Mouse (Mus musculus): ENCODE measurements around the gene Nudt21.
A peak's percentile ranks its signal among the peaks of the same experiment; 100 is the strongest.

The Nudt21 gene

DNA sequence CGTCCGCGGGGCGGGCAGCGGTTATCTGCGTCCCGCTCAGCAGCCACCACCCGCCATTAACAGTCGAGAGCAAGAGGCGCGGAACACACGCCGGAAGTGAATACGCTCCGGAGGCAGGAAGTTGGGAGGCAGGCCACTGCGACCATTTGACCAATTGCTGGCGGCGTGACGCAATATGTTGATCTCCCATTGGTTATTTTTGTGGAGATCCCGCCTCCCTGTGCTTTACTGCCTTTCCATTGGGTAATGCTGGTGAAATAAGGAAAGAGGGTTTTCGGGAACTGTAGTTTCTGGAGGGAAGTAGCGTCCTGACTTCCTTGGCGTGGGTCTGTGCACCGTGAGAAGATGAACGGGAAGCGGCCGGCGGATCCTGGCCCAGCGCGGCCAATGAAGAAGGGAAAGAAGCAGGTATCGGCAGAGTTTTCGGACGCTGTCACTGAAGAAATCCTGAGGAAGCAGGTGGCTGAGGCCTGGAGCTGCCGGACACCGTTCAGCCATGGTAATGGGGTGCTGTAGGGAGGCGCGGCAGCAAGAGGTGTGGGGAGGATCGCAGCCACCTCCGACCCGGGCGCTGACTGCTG, at the start of gene Nudt21, which contains the start of gene Ogfod1:
Gene Nudt21 (minus strand): TSS at position 88 of the 581 bp plus-strand sequence.
Gene Ogfod1 (plus strand): TSS at position 255 of the 581 bp plus-strand sequence.
- peak; percentile 100 for DNase-seq (ENCODE audit: low read depth)

DNA sequence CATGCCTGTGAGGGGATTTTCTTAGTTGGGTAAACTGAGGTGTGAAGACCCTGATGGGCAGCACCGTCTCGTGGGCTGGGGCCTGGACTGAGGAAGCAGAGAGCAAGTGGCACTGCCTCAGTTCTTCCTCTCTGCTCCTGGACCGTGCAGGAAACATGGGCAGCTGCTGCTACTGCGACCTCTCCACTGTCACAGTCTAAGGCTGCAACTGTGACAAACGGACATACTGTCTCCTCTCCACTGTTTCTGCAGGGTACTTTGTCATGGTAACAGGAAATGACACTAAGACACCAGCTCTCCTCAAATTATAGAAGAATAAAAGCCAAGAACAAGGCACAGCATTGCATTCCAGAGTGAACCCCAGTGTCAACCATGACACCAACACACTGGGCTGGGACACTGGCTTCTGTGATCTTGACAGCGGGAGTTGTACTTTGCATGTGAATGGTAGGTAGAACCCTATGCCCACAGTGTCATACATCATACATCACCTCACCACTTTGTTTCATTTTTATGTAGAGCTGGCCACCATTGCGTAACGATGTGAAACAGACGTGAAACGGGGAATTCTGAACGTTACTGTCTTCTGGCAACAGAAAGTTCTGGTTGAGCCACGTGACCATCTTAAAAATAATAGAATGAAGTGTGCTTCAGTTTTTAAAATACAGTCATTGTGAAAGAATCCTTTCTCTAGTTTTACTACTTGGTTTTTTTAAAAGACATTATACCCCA, 39.8 kb upstream of the Nudt21 start:
- DNase-seq (ENCODE audit: low read depth), result peak; percentile 23

DNA sequence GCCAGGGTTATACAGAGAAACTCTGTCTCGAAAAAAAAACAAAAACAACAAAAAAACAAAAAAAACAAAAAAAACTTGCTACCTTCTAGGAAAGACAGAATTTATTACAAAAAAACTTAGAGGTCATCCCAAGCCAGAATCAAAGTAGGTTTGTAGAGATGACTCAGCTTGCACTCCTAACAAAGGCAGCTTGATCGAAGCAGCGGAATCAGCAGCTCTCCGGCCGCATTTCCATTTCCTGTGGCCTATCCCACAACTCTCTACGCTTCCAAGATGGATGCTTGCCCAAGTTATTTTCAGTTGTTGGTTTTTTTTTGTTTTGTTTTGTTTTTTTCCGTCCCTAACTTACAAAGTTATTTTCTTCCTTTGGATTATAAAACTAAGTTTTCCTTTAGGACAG, 32.0 kb upstream of the Nudt21 start:
- no peak for DNase-seq (ENCODE audit: low read depth)

DNA sequence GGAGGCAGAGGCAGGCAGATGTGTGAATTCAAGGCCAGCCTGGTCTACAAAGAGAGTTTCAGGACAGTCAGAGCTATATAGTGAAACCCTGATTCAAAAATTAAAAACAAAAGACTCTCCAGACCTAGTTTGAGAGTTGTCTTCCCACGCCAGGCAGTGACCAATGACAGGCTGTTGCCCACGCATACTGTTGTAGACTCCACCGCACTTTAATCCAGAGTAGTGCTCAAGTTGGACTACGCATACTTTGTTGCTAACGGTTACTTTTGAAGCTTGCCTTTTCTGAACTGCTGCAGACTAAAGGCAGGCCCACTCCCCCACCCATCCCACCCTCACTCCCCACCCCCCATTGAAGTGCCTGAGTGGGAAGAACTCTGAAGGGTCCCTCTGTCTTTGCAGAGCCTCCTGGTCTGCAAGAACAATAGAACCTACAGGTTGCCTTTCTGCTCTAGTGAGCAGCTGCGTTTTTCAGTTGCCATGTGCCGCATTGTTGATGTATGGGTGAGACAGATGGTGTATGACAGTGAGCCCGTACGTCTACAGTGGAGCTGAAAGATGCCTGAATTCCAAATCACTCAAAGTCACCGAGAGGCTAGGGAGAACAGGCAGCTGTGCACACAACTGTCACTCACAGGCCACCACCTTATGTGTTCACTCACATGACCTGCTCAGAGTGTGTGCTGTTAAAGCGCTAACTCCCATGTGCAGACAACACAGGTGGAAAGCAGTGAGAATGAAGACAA, 29.5 kb upstream of the Nudt21 start:
- no peak for DNase-seq (ENCODE audit: low read depth)

DNA sequence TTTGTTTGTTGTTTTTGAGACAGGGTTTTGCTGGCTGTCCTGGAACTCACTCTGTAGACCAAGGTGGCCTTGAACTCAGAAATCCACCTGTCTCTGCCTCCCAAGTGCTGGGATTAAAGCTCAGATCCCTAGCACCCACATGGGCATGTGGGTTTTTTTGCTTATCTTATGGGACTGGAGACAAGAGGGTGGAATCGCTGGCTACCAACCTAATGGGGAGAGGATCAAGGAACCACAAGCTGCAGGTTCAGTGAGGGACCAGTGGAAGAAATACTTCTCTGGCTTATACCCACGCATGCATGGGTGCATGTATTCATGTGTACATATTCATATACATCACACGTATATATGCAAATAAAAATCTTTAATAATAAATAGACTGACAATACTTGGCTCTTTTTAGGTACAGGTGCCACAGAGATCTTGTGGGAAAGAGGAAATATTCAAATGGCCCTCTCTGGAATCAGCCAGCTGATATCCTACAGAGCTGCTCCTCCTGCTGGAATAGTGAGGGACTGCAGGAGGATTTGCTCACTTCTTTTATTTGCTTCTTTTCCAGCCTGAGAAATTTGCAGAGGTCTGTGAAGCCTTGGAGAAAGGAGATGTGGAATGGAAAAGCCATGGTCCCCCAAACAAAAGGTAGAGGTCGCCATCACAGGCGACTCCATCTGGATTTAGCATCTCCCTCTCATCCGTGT, 20.5 kb upstream of the Nudt21 start:
- DNase-seq (ENCODE audit: low read depth), result peak; percentile 60

DNA sequence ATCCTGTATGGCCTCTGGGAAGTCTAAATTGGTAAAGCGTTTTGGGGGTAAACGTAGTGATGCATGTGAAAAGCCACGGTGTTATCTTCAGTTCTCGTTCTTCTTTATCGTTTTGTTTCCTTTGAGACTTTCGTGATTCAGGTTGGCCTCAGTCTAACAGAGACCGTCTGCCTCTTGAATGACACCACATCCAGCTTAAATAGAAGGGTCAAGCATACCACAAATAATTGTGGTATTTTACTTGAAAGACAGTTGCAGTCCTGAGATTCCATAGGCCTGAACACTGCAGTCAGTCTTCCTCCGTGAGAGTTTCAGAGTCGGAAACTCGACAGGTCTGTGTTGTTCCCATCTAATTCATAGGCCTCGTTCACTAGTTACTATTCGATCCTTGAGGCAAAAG, 15.9 kb upstream of the Nudt21 start:
- no peak for DNase-seq (ENCODE audit: low read depth)

DNA sequence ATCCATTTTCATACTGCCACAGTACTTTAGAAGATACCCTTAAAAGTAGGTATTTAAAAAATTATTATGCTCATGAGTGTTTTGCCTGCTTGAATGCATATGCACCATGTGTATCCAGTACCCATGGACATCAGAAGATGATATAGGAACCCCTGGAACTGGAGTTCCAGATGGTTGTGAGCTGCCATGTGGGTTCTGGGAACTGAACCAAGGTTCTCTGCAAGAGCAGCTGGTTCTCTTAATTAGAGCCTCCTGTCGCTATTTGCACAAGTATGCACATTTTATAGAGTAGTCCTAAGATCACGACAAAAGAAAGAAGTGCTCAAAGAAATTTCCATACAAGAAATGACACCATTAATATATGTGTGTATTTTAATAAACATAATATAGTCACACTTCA, 11.0 kb upstream of the Nudt21 start:
- no peak for DNase-seq (ENCODE audit: low read depth)

DNA sequence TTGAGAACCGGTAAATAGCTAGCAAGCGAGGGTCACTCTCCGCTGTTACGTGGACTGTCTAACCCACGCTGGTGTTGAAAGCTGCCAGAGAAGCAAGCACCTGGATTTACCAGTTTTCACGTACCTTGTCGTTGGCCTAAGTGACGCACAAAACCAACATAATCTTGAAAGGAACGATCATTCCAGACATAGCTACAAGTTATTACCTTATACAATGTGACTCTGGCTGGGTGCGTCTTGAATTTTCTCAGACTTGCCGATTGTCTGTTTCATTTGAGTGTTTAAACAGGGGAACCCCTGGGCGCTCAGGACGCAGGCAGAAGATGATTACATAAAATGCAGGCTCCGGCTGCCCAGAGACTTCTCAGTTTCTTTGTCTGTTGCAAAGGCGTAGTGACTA, 975 bp upstream of the Nudt21 start:
- DNase-seq (ENCODE audit: low read depth), result peak; percentile 47

DNA sequence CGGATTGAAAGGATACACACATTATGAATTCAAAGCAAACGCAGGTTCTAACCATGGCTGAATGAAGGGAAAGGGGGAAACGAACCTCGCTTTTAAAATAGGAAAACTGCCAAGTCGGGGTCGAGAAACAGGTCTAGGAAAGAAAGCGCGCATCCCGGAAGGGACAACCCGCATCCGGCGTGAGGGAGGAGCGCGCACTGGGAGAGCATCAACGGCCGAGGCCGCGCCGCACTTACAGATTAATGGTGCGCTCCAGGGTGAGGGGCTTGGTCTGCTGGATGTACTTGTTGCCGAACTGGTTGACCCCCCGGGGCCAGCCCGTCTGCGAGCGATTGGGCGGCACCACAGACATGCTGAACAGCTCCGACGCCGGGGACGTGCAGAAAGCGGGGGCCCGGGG, 290 bp downstream of the Nudt21 start:
- DNase-seq (ENCODE audit: low read depth), result peak; percentile 81

DNA sequence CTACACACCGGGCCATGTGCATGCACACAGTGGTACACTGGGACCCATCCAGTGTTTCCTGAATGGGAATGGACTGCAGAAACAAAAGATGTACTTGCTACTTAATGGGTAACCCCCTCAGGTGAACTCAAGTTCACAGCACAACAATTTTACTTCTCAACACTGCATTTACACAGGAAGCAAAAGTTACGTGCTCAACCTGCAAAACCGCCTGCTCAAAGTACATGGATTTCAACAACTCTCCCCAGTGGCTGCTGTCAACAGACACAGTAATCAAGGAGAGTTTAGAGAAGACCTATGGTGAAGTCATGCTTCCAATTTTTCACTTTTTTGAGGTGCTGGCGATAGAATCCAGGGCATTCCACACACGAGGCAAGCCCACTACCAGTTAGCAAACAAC, 1.6 kb downstream of the Nudt21 start:
- DNase-seq (ENCODE audit: low read depth), result peak; percentile 22

DNA sequence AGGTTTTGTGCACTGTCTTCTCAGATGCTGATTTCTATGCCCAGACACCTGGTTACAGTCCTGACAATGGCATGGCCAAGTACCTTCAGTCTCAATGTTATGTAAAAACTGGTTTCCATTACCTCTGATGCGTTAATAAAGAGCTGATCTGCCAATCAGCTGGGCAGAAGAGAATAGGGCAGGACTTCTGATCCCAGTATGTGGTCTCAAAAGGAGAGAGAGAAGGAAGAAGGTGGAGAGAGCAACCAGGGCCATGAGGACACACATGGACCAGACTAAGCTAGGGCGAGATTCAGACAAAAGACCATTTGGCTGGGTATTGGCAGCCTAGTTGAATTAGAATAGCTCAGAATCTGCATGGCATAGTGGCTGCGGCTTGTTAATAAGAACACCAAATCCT, 3.2 kb downstream of the Nudt21 start:
- no peak for DNase-seq (ENCODE audit: low read depth)

DNA sequence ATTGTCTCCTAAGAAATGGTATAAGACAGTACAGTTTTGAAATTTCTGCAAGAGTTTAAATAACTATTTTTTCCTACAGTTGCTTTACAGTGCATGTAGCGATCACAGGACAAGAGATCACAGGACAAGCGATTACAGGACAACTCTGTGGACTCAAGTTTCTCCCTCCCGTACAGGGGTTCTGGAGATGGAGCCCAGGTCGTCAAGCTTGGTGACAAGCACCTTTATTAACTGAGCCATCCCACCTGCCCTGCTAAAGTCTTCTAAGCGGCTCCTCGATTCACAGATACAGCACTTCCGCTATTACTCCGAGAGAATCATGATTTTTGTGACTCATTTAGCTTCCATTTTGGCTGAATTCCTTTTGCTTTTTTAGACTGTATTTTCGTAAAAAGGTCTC, 7.1 kb downstream of the Nudt21 start:
- DNase-seq (ENCODE audit: low read depth), result no peak

DNA sequence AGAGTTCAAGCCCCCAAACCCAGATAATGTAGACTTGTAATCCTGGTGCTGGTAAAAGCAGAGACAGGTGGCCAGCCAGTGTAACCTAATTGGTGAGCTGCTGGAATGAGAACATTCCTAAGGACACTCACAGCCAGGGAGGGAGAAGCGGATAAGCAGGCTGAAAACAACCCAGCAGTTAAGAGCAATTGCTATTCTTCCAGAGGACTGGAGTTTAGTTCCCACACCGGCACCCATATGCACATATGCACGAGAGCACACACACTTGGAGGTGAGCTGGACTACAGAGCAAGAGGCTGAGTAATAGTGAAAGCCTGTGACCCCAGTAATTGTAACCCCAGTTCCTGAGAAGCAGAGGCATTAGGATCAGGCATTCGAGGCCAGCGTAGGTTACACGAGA, 12.9 kb downstream of the Nudt21 start:
- DNase-seq (ENCODE audit: low read depth), result no peak

DNA sequence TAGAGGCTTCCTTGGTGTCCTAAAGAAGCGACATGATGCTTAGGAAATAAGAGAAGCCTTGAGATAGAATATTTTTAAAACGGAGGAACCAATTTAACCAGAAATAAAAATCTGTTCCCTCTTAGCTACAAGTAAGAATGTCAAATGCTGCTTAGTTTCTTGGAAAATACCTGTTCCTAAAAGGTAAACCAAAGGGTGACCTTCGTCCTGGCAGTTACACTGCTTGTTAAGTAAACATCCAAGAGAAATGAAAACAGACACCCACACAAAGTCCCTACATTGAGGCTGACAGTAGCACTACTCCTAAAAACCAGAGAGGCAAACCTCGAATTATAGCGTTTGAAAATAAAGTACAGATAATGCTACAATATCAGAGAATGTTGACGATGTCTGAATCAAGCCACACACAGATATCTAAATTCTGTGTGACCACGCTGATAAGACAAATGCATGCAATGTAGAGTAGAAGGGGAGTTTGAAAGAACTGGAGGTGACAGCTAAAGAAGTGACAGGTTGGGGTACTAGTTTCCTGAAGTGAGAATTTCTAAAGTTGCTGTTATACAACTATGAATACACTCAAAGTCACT, 23.7 kb downstream of the Nudt21 start:
- DNase-seq (ENCODE audit: low read depth), result no peak

DNA sequence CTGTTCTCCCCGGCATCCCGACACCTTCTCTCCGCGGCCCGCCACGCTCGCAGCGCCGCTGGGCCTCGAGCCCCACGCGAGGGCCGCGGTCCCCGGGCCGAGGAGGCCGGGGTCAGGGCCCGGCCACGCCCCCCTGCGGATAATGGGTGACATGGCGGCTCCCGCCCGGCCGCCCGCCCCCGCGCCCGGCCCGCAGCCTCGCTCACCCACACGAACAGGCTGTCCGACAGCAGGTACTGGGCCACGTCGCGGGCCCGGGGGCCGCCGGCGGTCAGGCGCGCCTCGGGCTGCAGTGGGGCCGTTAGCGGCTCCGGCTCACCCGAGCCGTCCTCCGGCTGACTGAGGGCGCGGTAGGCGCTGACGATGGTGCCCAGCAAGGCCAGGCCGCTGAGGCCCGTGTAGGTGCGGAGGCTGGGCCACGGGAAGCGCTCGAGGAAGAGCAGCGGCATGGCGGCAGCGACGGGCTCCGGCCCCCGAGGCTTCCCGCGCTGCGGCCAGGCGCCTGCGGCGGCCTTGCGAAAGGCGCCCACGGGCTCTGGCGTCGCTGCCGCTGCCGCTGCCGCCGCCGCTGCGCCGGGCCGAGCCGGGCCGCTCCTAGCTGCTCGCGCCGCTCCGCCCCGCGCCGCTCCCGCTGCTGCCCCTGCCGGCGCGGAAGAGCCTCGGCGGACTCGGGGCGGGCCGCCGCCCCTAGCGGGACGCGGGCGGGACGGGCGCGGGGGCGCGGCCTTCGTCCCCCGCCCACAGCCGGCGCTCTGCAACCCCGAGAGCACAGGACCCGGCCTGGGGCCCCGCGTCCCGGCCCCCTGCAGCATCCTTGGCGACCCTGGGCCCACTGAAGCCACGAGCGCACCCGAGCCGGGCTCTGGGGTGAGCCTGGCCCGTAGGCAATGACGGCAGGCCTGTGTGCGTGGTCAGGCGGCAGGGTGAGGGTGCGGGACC, 24.5 kb downstream of the Nudt21 start, which contains the start of gene Amfr:
Gene Amfr (minus strand): TSS at position 830 of the 939 bp plus-strand sequence.
- DNase-seq (ENCODE audit: low read depth), result peak; percentile 87

DNA sequence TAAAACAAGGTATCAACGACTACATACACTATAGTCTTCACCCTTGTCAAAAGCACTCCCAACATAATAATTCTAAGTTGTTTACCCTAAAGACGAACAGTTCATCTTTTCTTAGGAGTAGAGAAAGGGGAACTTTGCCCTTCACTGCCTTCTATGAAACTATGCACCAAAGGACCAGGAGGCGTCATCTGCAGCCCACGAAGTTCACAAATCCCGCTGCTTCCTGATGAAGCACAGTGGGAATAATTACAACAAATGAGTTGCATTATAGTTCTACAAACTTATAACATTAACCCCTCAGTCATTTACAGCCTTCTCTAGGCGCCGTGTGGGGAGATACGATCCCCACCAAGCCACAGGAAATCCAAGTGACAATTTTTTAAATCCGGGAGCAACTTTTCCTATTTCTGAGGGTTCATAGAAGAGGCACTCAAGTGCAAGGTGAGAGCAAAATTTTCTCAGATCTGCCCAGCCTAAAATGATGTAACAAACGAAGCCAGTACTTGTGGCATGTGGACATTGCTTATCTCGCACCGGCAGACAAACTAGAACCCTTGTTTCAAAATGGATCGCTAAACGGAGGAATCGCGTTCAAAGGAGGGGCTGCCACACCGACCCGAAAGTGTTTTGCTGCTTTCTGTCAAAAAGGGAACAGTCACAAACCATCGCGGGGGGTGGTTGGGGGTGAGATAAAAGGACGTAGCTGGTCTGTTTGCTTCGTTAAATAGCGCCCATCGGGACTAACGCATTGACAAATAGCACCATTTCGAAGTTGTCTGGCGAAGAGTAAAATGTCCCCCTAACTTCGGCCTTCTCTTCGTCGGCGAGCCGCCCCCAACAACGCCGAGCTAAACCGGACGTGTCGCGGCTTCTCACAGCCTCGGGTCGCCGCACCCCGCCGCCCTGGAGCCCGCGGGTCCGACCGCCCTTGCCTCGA, 25.5 kb downstream of the Nudt21 start:
- no peak for DNase-seq (ENCODE audit: low read depth)

DNA sequence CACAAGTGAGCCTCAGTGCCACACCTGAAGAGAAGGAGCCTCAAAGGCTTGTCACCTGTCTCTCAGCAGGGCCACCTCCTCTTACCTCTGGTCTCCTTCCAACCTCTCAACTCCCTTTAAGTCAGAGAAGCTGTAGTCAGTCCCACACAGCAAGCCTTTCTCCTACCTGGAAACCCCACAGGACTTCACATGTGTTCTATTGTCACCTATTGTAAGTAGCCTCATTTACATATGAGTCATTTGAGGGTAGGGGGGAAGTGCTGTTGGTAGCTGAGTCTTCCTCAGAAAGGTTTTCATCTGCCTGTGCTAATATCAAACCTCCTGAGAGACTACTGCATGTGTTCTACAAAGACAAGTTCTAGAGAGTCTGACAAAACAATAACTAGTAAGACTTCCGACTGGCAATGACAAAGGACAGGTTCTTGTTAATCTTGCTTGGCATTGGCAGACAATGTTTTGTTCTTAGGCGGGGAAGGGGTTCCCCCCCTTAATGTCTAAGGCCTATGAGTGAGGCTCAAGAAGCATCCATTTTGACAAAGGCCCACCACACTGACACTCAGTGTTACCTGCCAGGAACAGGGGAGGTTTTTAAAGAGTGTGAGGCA, 26.6 kb downstream of the Nudt21 start:
- DNase-seq (ENCODE audit: low read depth), result peak; percentile 72

DNA sequence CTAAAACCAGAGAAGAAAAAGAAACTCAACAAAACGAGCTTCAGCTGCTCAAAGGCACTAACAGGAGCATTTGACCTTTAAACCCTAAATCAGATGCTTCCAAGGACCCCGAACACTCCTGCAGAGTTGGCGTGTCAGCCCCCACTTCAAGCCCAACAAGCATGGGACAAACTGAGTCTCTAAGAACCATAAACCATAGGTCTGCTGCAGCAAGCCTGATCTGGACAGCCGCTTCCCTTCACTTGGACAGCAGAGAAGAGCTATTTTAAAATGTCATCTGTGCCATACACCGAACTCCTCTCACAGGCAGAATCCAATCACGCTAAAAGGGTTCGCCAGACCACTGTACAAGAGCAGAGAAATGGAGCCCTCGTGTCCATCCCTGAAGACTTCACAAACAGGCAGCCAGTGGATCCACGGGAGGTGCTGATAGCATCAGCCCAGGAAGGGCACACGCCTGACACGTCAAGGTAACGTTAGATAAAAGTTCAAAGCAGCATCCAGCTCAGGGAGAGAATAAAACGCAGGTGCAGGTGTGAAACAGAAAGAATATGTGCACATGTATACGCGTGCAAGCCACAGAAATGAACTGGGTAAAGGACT, 27.5 kb downstream of the Nudt21 start:
- peak; percentile 56 for DNase-seq (ENCODE audit: low read depth)

DNA sequence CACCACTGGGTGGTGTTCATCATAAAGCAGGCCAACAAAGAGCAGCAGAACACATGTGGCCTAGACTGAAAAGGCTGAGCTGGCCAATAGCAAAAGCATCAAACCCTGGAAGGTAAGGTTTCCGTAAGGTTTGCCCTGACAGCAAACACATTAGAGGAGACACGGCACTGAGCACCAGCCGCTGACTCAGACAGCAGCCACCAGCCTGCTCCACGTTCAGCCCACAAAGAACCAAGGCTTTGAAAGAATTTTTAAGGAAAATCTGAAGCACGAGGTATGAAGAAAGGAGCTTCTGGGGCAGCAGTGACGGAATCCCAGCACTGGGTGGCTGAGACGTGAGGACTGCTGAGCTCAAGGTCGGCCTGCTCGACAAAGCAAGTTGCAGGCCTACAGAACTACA, 32.7 kb downstream of the Nudt21 start:
- no peak for DNase-seq (ENCODE audit: low read depth)

All from induced T-regulatory cell, adult 2 months (primary cell).